In the genomic region with DNA sequence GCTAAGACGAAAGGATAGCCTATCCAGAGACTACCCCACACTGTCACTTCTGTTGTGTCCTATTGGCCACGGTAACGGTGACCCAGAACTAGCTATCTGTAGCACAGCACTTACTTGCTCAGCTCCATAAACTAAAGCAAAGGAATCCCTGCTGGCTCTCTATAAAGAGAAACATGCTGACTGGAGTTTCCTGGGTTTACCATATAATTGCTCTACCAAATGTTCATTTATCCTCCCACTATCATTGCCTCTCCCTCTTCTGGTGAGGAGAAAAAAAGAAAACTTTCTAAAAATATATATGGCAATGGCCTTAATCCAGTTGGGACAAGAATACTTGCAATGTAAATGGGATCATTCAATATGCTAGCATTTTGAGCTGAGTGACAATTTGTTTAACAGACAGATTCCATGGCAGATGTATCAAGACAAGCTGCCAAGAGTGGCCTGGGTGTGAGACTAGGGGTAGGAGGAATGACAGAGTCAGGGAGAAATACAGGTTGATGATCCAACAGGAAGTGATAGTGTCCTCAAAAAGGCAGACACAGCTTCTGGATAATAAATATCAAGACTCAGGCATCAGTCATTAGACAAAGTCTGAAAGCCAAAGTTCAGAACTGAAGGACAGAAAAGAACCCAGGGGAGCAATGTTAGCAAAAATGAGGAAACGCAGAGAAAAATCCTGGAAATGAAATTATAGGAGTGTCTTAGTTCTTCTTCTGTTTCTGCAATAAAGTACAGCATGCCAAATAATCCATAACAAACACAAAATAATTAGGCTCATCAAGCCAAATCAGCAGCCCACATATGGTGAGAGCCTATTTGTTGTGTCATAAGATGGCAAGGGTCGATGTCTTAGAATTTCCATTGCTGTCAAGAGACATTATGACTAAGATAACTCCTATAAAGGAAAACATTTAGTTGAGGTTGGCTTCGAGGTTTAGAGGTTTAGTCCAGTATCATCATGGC, we compare ENCODE assay signal across 20 mouse cellular contexts.
DNase-seq lines count a peak whose midpoint lies in the region; ATAC-seq and TF ChIP-seq lines count a peak whose summit lies in the region.
"Had no signal": no experiment of that assay in that cellular context is flagged by ENCODE, and none has a peak within 500 bp of the region (broad histone marks: within the 10 kb centered on the region; RNA-seq: fewer than 3 reads in every experiment).

No protein-coding gene starts in this region.

- no peak for DNase-seq in forebrain, embryonic 10.5 days (ENCODE audit: extremely low spot score, low spot score)
- DNase-seq in limb, embryonic 11.5 days (ENCODE audit: low spot score) = peak; percentile 2
- no peak for DNase-seq in limb, embryonic 10.5 days (ENCODE audit: low spot score)
- peak; percentile 44 to 67 for DNase-seq in layer of hippocampus, adult 2 months (ENCODE audit: low spot score in 2 of 2)
- peak; percentile 67 for DNase-seq in telencephalon, adult 2 months (ENCODE audit: low read depth, low spot score)
- DNase-seq in adrenal gland, adult 8-10 months = no peak
- no peak for DNase-seq in embryonic facial prominence, embryonic 10.5 days (ENCODE audit: low spot score)
- DNase-seq: cerebellum, adult 11-12 months; gastrocnemius, postnatal 14 days; heart, adult 2 months; kidney, adult 18-20 months; kidney, postnatal 14 days; lung, adult 2 months; lung, postnatal 36 days had no signal

- no peak overlapping the region for H3K9ac ChIP-seq in forebrain, embryonic 13.5 days
- no peak overlapping the region for H3K9ac ChIP-seq in limb, embryonic 11.5 days (ENCODE audit: low read length)
- H3K9ac ChIP-seq: embryonic facial prominence, embryonic 12.5 days; heart, embryonic 15.5 days; stomach, embryonic 15.5 days had no signal

- no peaks in the 10 kb centered on the region for H3K4me1 ChIP-seq in forebrain, embryonic 13.5 days
- H3K4me1 ChIP-seq in forebrain, embryonic 10.5 days = no peaks in the 10 kb centered on the region
- no peaks in the 10 kb centered on the region for H3K4me1 ChIP-seq in limb, embryonic 11.5 days (ENCODE audit: control insufficient read depth, insufficient read depth, low read length)
- H3K4me1 ChIP-seq in limb, embryonic 10.5 days = no peaks in the 10 kb centered on the region
- no peaks in the 10 kb centered on the region for H3K4me1 ChIP-seq in embryonic facial prominence, embryonic 10.5 days
- H3K4me1 ChIP-seq: embryonic facial prominence, embryonic 12.5 days; heart, embryonic 15.5 days; stomach, embryonic 15.5 days had no signal

- no peak overlapping the region for H3K27ac ChIP-seq in forebrain, embryonic 13.5 days
- H3K27ac ChIP-seq in forebrain, embryonic 10.5 days = no peak overlapping the region
- H3K27ac ChIP-seq in limb, embryonic 11.5 days (replicated peaks; ENCODE audit: low read depth, low read length) = no peak overlapping the region
- H3K27ac ChIP-seq in limb, embryonic 10.5 days = no peak overlapping the region
- H3K27ac ChIP-seq in layer of hippocampus, adult 2 months = no peak overlapping the region
- H3K27ac ChIP-seq in embryonic facial prominence, embryonic 10.5 days (replicated peaks) = no peak overlapping the region
- H3K27ac ChIP-seq: embryonic facial prominence, embryonic 12.5 days; heart, adult 2 months; heart, embryonic 15.5 days; stomach, embryonic 15.5 days had no signal

- H3K4me2 ChIP-seq in forebrain, embryonic 13.5 days = no peak overlapping the region
- no peak overlapping the region for H3K4me2 ChIP-seq in limb, embryonic 11.5 days (ENCODE audit: low read depth, severe bottlenecking)
- H3K4me2 ChIP-seq: embryonic facial prominence, embryonic 12.5 days; heart, embryonic 15.5 days; liver, embryonic 11.5 days; midbrain, embryonic 11.5 days; stomach, embryonic 15.5 days had no signal

- H3K9me3 ChIP-seq in forebrain, embryonic 13.5 days (replicated peaks) = no peaks in the 10 kb centered on the region
- H3K9me3 ChIP-seq in forebrain, embryonic 10.5 days = no peaks in the 10 kb centered on the region
- H3K9me3 ChIP-seq in limb, embryonic 11.5 days (ENCODE audit: control insufficient read depth, low read length) = no peaks in the 10 kb centered on the region
- no peaks in the 10 kb centered on the region for H3K9me3 ChIP-seq in limb, embryonic 10.5 days (replicated peaks)
- H3K9me3 ChIP-seq in embryonic facial prominence, embryonic 10.5 days = no peaks in the 10 kb centered on the region
- H3K9me3 ChIP-seq: embryonic facial prominence, embryonic 12.5 days; heart, embryonic 15.5 days; stomach, embryonic 15.5 days had no signal

- H3K36me3 ChIP-seq in forebrain, embryonic 13.5 days (ENCODE audit: poor library complexity, severe bottlenecking) = no peaks in the 10 kb centered on the region
- H3K36me3 ChIP-seq in forebrain, embryonic 10.5 days (replicated peaks) = no peaks in the 10 kb centered on the region
- no peaks in the 10 kb centered on the region for H3K36me3 ChIP-seq in limb, embryonic 11.5 days (ENCODE audit: control insufficient read depth, insufficient read depth, low read length)
- no peaks in the 10 kb centered on the region for H3K36me3 ChIP-seq in limb, embryonic 10.5 days
- H3K36me3 ChIP-seq in embryonic facial prominence, embryonic 10.5 days (replicated peaks) = no peaks in the 10 kb centered on the region
- H3K36me3 ChIP-seq: embryonic facial prominence, embryonic 12.5 days; heart, embryonic 15.5 days; stomach, embryonic 15.5 days had no signal

- no peak overlapping the region for H3K4me3 ChIP-seq in forebrain, embryonic 13.5 days
- no peak overlapping the region for H3K4me3 ChIP-seq in forebrain, embryonic 10.5 days
- no peak overlapping the region for H3K4me3 ChIP-seq in limb, embryonic 11.5 days (ENCODE audit: low read depth, low read length)
- no peak overlapping the region for H3K4me3 ChIP-seq in limb, embryonic 10.5 days
- no peak overlapping the region for H3K4me3 ChIP-seq in layer of hippocampus, adult 2 months
- H3K4me3 ChIP-seq in embryonic facial prominence, embryonic 10.5 days = no peak overlapping the region
- H3K4me3 ChIP-seq: embryonic facial prominence, embryonic 12.5 days; heart, adult 2 months; heart, embryonic 15.5 days; stomach, embryonic 15.5 days had no signal

- peak; percentile 82 for ATAC-seq in forebrain, embryonic 13.5 days
- no peak for ATAC-seq in limb, embryonic 11.5 days (ENCODE audit: insufficient number of reproducible peaks, low FRiP score, low TSS enrichment, low read depth)

- TF ChIP-seq CTCF in layer of hippocampus, adult 2 months (conservative IDR thresholded peaks at IDR 0.05) = no peak

- 84% methylated on average over 6 of the region's 6 CpGs for WGBS in forebrain, embryonic 13.5 days
- 91% methylated on average over 6 of the region's 6 CpGs for WGBS in forebrain, embryonic 10.5 days
- 87% methylated on average over 6 of the region's 6 CpGs for WGBS in limb, embryonic 11.5 days
- WGBS in limb, embryonic 10.5 days = 88% methylated on average over 6 of the region's 6 CpGs
- 87% methylated on average over 6 of the region's 6 CpGs for WGBS in embryonic facial prominence, embryonic 10.5 days

- H3K27me3 ChIP-seq in forebrain, embryonic 13.5 days = no peaks in the 10 kb centered on the region
- no peaks in the 10 kb centered on the region for H3K27me3 ChIP-seq in forebrain, embryonic 10.5 days (ENCODE audit: poor library complexity, severe bottlenecking)
- no peaks in the 10 kb centered on the region for H3K27me3 ChIP-seq in limb, embryonic 11.5 days (ENCODE audit: control insufficient read depth, insufficient read depth, low read length)
- no peaks in the 10 kb centered on the region for H3K27me3 ChIP-seq in limb, embryonic 10.5 days (ENCODE audit: low read depth, poor library complexity, severe bottlenecking)
- no peaks in the 10 kb centered on the region for H3K27me3 ChIP-seq in embryonic facial prominence, embryonic 10.5 days (replicated peaks; ENCODE audit: low read depth, poor library complexity, severe bottlenecking)
- H3K27me3 ChIP-seq: embryonic facial prominence, embryonic 12.5 days; stomach, embryonic 15.5 days had no signal

Comparison
In these comparisons a context has a peak if more than half of its experiments do, and no peak if none do; other contexts are left out.
1. DNase-seq: peak in limb, embryonic 11.5 days (single experiment), layer of hippocampus, adult 2 months (2 of 2) and telencephalon, adult 2 months (single experiment); none in forebrain, embryonic 10.5 days (single experiment), limb, embryonic 10.5 days (single experiment), adrenal gland, adult 8-10 months (single experiment) and embryonic facial prominence, embryonic 10.5 days (single experiment).